Mouse (Mus musculus) liver, postnatal 0 days (tissue): ENCODE results near the gene Nubp1.

Experiments
- CTCF ChIP-seq: sonication (generic); IDR thresholded peaks from 2 replicates; pipeline ENCODE4 v1.5.1; 2016; ENCODE audit warnings: antibody characterized with exemption, low read depth
- EP300 ChIP-seq: IDR thresholded peaks from 2 replicates; pipeline ENCODE4 v1.6.1; 2016; ENCODE audit warnings: antibody characterized with exemption, low read depth, mild to moderate bottlenecking

- TF ChIP-seq CTCF = no peak
- no peak for TF ChIP-seq EP300
Measured at GRCm38 (mm10) chr16:10388634-10389365, 22.9 kb upstream of the Nubp1 start.
